9 mouse cellular contexts compared by ENCODE assay signal in the genomic region with DNA sequence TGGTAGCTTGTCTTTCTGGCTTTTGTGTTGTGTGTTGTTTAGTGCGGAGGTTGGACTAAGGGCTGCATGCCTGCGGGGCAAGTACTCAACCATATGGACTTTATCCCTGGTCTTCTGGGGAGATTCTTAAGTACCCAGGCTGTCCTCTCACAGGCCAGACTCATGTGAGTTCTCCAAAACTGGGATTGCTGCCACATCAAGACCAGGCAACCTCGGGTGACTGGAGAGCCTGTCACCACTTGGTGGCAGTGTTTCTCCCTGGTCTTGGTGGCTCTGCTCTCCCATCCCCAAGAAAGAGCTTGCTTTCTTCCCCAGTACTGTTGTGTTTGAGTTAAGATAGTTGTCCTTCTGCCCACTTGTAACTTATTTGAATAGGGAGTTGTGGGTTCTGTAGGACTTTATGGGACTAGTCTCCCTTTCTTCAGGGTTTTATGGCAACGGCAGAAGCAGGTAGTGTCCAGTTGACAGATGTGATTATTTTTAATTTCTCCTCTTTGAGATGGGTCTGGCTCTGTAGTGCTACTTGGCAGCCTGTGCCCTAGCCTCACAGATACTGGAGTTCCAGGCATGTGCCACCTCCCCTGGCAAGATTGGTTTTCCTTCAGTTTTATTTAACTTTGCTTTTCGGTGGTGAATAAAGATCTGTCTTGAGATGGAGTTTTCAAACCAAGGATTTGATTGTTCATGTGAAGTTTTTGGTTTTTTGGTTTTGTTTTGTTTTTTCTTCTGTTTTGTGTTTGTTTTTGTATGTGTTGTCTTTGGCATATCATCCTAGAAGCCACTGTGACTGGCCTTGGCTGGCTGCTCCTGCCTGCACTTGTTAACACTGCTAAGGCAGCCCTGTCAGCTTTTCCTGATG.
A peak's percentile ranks its signal among the peaks of the same experiment; 100 is the strongest.
DNase-seq lines count a peak whose midpoint lies in the region; ATAC-seq and TF ChIP-seq lines count a peak whose summit lies in the region.
"Had no signal": no experiment of that assay in that cellular context is flagged by ENCODE, and none has a peak within 500 bp of the region (broad histone marks: within the 10 kb centered on the region; RNA-seq: fewer than 3 reads in every experiment).

No protein-coding gene starts in this region.

- DNase-seq in MEL (ENCODE audit: low read depth, low spot score) = peak; percentile 77
- peak; percentile 59 for DNase-seq in cerebellum, adult 11 months
- peak; percentile 93 for DNase-seq in heart, postnatal 4 days
- peak; percentile 82 to 88 for DNase-seq in layer of hippocampus, adult 2 months (ENCODE audit: low spot score in 2 of 2)
- peak; percentile 72 for DNase-seq in lung, adult 2 months
- peak; percentile 73 for DNase-seq in ovary, adult 18-20 months (ENCODE audit: low spot score)
- peak; percentile 38 to 46 for DNase-seq in thymus, adult 18-20 months

- no peak for TF ChIP-seq POLR2A in MEL (IDR thresholded peaks at IDR 0.05; ENCODE audit: control insufficient read depth in 1 of 2, insufficient read depth in 1 of 2, low read depth in 1 of 2, low read length in 2 of 2, poor library complexity in 1 of 2)
- no peak for TF ChIP-seq POLR2A in lung, adult 2 months (IDR thresholded peaks at IDR 0.05; ENCODE audit: borderline replicate concordance, extremely low read depth, low read depth, low read length)

- TF ChIP-seq RAD21 in MEL (IDR thresholded peaks at IDR 0.05; ENCODE audit: low read depth, low read length) = peak; percentile 85

- no peaks in the 10 kb centered on the region for H3K4me1 ChIP-seq in MEL (ENCODE audit: control insufficient read depth in 1 of 2, insufficient read depth in 2 of 2, low read length in 2 of 2)
- 0 out of 2 replicates have a peak, but pooled peaks cover 5% of the 10 kb centered on the region for H3K4me1 ChIP-seq in forebrain, embryonic 16.5 days (replicated peaks; ENCODE audit: control insufficient read depth, insufficient read depth, low read length)
- no peaks in the 10 kb centered on the region for H3K4me1 ChIP-seq in lung, adult 2 months (ENCODE audit: control insufficient read depth, insufficient read depth, low read length)

- no peaks in the 10 kb centered on the region for H3K79me2 ChIP-seq in MEL (ENCODE audit: control insufficient read depth, insufficient read depth, low read length, poor library complexity)

- ATAC-seq in forebrain, embryonic 16.5 days = peak; percentile 85

- TF ChIP-seq CTCF in MEL (IDR thresholded peaks at IDR 0.05 in 2 of 3, conservative IDR thresholded peaks at IDR 0.05 in 1 of 3; ENCODE audit: control insufficient read depth in 1 of 3, insufficient read depth in 1 of 3, low read depth in 2 of 3, low read length in 3 of 3, poor library complexity in 1 of 3, severe bottlenecking in 1 of 3) = peak; percentile 70 to 87 (median 86)
- TF ChIP-seq CTCF in layer of hippocampus, adult 2 months (conservative IDR thresholded peaks at IDR 0.05) = peak; percentile 96
- TF ChIP-seq CTCF in lung, adult 2 months (IDR thresholded peaks at IDR 0.05; ENCODE audit: insufficient read depth, low read length) = peak; percentile 97

- H3K27me3 ChIP-seq in MEL (ENCODE audit: control insufficient read depth in 1 of 2, insufficient read depth in 2 of 2, low read length in 2 of 2) = no peaks in the 10 kb centered on the region
- no peaks in the 10 kb centered on the region for H3K27me3 ChIP-seq in forebrain, embryonic 16.5 days (replicated peaks; ENCODE audit: control insufficient read depth, insufficient read depth, low read length)

- no peak overlapping the region for H3K4me2 ChIP-seq in forebrain, embryonic 16.5 days (ENCODE audit: low read length)

- 62% methylated on average over 5 of the region's 5 CpGs for WGBS in forebrain, embryonic 16.5 days
- WGBS in lung, adult 2 months = 35% methylated on average over 5 of the region's 5 CpGs

- no peak overlapping the region for H3K9ac ChIP-seq in MEL (ENCODE audit: control insufficient read depth, low read depth, low read length, poor library complexity, severe bottlenecking)
- H3K9ac ChIP-seq in forebrain, embryonic 16.5 days (replicated peaks; ENCODE audit: low read depth, low read length) = no peak overlapping the region

- H3K36me3 ChIP-seq in MEL (ENCODE audit: control insufficient read depth in 1 of 2, insufficient read depth in 2 of 2, low read length in 2 of 2) = peaks cover 0 to 2% of the 10 kb centered on the region in 2 experiments; a peak in 1 of 4 replicates
- no peaks in the 10 kb centered on the region for H3K36me3 ChIP-seq in forebrain, embryonic 16.5 days (ENCODE audit: control insufficient read depth, insufficient read depth)

- no peak overlapping the region for H3K27ac ChIP-seq in MEL (ENCODE audit: control insufficient read depth, low read depth, low read length)
- no peak overlapping the region for H3K27ac ChIP-seq in forebrain, embryonic 16.5 days (ENCODE audit: low read length)
- peak overlapping the region; percentile 77 for H3K27ac ChIP-seq in layer of hippocampus, adult 2 months

- no peaks in the 10 kb centered on the region for H3K9me3 ChIP-seq in MEL (replicated peaks; ENCODE audit: insufficient read depth, low read length)
- no peaks in the 10 kb centered on the region for H3K9me3 ChIP-seq in forebrain, embryonic 16.5 days (ENCODE audit: control insufficient read depth, low read length)

- TF ChIP-seq EP300 in MEL (IDR thresholded peaks at IDR 0.05; ENCODE audit: low read depth in 1 of 2, low read length in 2 of 2) = no peak

- no peak overlapping the region for H3K4me3 ChIP-seq in MEL (ENCODE audit: control insufficient read depth in 1 of 2, insufficient read depth in 1 of 2, low read depth in 2 of 2, low read length in 2 of 2)
- no peak overlapping the region for H3K4me3 ChIP-seq in forebrain, embryonic 16.5 days (replicated peaks; ENCODE audit: low read length)
- H3K4me3 ChIP-seq in layer of hippocampus, adult 2 months = no peak overlapping the region
- no peak overlapping the region for H3K4me3 ChIP-seq in lung, adult 2 months (replicated peaks; ENCODE audit: extremely low read depth, low read depth, low read length)
- H3K4me3 ChIP-seq: myocyte had no signal

TF ChIP-seq in MEL, 35 proteins besides CTCF, POLR2A, EP300 and RAD21:
- no peak for TF ChIP-seq MYC (IDR thresholded peaks at IDR 0.05; ENCODE audit: low read depth, low read length)
- no peak for TF ChIP-seq TCF12 (IDR thresholded peaks at IDR 0.05; ENCODE audit: low read depth, low read length)
- TF ChIP-seq ZNF384 (IDR thresholded peaks at IDR 0.05; ENCODE audit: low read depth, low read length) = no peak
- peak; percentile 70 for TF ChIP-seq ZC3H11A (IDR thresholded peaks at IDR 0.05; ENCODE audit: low read depth, low read length)
- TF ChIP-seq GABPA (IDR thresholded peaks at IDR 0.05; ENCODE audit: low read depth, low read length) = no peak
- peak; percentile 25; the same call in 1 of the 2 replicates for TF ChIP-seq SIN3A (IDR thresholded peaks at IDR 0.05; ENCODE audit: low read length)
- TF ChIP-seq ETS1 (IDR thresholded peaks at IDR 0.05; ENCODE audit: low read depth, low read length) = no peak
- no peak for TF ChIP-seq ELF1 (IDR thresholded peaks at IDR 0.05; ENCODE audit: low read depth, low read length)
- TF ChIP-seq HCFC1 (IDR thresholded peaks at IDR 0.05; ENCODE audit: low read depth, low read length) = no peak
- TF ChIP-seq RCOR1 (IDR thresholded peaks at IDR 0.05; ENCODE audit: low read depth, low read length) = no peak
- TF ChIP-seq UBTF (IDR thresholded peaks at IDR 0.05; ENCODE audit: borderline replicate concordance, insufficient read depth, low read depth, low read length) = no peak
- TF ChIP-seq MYB (IDR thresholded peaks at IDR 0.05; ENCODE audit: low read depth, low read length) = no peak
- TF ChIP-seq ZMIZ1 (IDR thresholded peaks at IDR 0.05; ENCODE audit: low read depth, low read length) = no peak
- no peak for TF ChIP-seq BHLHE40 (IDR thresholded peaks at IDR 0.05; ENCODE audit: borderline replicate concordance, low read depth, low read length)
- no peak for TF ChIP-seq MEF2A (IDR thresholded peaks at IDR 0.05; ENCODE audit: extremely low read depth, insufficient replicate concordance, low read depth, low read length, poor library complexity, severe bottlenecking)
- TF ChIP-seq JUND (IDR thresholded peaks at IDR 0.05; ENCODE audit: low read depth, low read length) = no peak
- TF ChIP-seq SMC3 (IDR thresholded peaks at IDR 0.05; ENCODE audit: low read depth, low read length) = peak; percentile 92
- no peak for TF ChIP-seq ZKSCAN1 (IDR thresholded peaks at IDR 0.05; ENCODE audit: low read depth, low read length)

Comparison
In these comparisons a context has a peak if more than half of its experiments do, and no peak if none do; other contexts are left out.
1. DNase-seq: peak in every context shown above with its lines; median percentile 93 in heart, postnatal 4 days; 85 in layer of hippocampus, adult 2 months; 77 in MEL; 73 in ovary, adult 18-20 months; 72 in lung, adult 2 months; 59 in cerebellum, adult 11 months; 42 in thymus, adult 18-20 months.